Mouse (Mus musculus) T-cell, adult 2 months (primary cell): ENCODE results near the gene 4932438A13Rik.

ENCODE experiments used
- DNase-seq: peaks from one replicate; pipeline ENCODE4 v3.0.0; 2022; ENCODE audit warnings: low spot score

The 4932438A13Rik gene

DNA sequence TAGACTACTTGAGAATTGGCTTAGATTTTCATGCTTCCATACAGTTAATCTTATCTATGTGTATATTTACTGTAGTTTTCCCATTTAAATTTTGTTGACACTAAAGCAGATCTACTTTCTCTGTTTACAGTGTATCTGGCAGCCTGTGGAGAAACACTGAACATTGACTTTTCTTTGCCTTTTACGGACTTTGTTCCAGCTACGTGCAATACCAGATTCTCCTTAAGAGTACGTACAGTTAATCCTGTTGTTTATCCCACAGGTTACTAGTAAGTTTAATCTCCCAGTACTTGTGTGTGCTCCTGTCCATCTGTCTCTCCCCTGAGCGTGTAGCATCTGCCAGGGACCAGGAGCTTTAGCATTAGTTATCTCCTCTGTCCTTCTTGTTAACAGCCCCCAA is 55.4 kb downstream of the 4932438A13Rik start:
- DNase-seq = no peak

DNA sequence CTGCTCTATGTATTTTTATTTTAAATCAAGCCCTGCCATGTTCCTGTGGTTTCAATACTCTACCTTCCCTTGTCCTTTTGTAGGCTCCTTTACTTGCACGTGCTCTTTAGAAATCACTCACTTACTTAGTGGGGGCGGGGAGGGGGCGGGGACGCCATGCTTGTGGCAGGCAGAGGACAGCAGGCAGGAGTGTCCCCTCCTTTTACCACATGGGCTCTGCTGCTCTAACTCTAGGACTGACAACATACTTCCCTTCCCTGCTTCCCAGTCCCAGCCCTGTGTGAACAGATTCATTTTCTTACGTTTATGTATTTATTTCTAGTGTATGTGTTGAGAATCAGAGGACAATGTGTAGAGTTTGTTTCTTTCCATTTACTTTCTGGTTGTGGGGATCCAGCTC is 78.7 kb downstream of the 4932438A13Rik start:
- DNase-seq = no peak

GRCm38 (mm10) chr3:36942108-36942507 is 79.2 kb downstream of the 4932438A13Rik start:
- no peak for DNase-seq

- DNase-seq = no peak
Measured at GRCm38 (mm10) chr3:36943706-36944105, 80.8 kb downstream of the 4932438A13Rik start.

DNA sequence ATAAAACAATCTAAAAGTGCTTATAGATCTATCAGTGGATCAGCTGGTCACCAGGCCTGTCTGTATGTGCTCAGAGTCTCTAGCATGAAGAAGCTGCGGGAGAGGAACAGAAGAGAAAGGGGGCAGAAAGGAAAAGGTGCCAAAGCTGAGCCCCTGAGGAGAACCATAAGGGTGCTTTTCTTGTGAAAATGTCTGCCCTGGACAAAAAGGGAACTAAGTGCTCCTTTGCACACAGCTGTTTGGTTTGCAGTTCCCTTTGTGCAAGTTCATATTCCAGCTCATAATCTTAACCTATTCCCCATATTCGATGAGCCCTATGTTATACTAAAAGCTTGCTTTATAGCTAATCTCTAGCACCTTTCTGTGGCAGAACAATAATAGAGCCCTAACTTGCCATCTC is 175.1 kb downstream of the 4932438A13Rik start:
- DNase-seq = no peak

- DNase-seq = no peak
Measured at GRCm38 (mm10) chr3:37039811-37040210, 176.9 kb downstream of the 4932438A13Rik start.

DNA sequence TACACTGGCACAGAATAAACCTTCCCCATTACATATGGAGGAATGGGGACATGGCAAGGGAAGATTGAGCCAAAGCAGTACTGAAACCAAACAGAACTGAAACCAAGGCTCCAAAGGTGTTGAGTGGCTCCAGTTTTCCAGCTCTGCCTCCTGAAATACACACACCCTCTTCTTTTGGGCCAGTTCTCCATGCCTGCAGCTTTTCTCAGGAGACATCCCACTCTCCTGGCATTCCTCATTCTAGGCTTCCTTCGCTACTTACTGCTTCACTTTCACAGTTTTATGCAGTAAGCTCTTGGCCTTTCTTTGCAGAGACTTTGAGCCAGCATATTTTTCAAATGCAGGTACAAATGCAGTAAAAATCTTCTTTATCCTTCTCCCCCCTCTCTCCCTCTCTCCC is 188.6 kb downstream of the 4932438A13Rik start:
- DNase-seq = no peak

DNA sequence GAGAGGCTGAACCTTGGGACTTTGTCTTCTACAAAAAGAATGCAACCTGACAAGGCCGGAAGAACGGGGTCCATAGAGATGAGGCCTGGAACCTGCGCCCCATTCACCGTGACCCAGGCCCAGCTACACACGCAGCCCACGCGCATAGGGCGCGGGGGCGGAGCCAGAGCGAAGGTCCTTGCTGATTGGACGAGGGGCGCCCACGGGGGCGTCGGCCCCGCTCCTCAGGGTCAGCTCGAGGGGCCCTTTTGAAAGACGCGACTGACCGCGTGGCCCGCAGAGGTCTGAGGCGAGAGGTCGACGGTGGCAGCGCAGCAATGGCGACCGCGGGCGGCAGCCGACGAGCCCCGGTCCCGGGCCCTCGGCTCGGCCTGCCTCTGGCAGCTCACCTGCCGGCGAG is 200.5 kb downstream of the 4932438A13Rik start, which contains the start of gene Adad1:
Gene Adad1, plus strand, starts transcription at position 122 of the 400 bp plus-strand sequence.
- DNase-seq = no peak

GRCm38 (mm10) chr3:37073211-37073610 is 210.3 kb downstream of the 4932438A13Rik start:
- peak; percentile 8 for DNase-seq

DNA sequence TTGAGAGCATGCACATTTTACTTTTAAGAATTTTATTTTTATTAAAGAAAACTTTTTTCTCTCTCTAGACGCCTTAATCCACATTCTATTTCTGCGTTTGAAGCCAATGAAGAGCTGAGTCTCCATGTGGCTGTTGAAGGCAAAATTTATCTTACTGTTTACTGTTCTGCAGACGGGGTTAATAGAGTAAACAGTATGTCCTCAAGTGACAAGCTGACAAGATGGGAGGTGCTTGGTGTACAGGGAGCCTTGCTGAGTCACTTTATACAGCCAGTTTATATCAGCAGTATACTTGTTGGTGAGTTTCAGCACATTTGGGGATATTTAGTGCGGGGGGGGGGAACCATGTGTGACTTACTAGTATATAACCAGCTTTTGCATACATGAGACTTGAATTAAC is 222.0 kb downstream of the 4932438A13Rik start:
- no peak for DNase-seq

DNA sequence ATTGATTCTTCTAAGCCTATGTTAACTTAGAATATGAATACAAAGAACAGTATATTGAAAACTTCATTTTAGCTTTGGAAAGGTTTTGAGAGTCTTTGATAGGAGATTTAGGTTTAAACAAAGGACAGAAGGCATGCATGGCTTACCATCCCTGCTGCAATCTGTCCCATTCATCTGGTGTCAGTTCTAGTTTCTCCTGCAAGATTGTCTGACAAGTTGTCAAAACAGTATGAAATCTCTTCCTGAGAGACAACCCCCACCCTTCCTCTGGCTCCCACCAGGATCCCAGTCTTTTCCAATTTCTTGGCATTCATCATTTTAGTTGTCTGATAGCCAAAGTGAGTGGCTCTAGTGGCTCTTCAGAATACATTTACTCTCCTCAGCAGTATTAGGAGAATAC is 227.8 kb downstream of the 4932438A13Rik start:
- DNase-seq = no peak
